Mouse (Mus musculus): ENCODE results near the gene Dner. TPM values are rescaled to one million over a fixed set of nuclear protein-coding genes. Genes with fewer than 3 reads are reported as not detected.

Dner gene
- polyA plus RNA-seq, 1 experiment: 0.20 TPM

- 0 out of 2 replicates have a peak, but pooled peaks cover 2% of the 10 kb centered on the region for H3K4me1 ChIP-seq (ENCODE audit: control insufficient read depth, insufficient read depth, low read length)
- H3K4me3 ChIP-seq (ENCODE audit: insufficient read depth, low read length): peak overlapping the region; percentile 40
- H3K27ac ChIP-seq (ENCODE audit: insufficient read depth, low read depth, low read length): no peak overlapping the region
Measured at GRCm38 (mm10) chr1:84709810-84710785, 14.1 kb upstream of the Dner start.

GRCm38 (mm10) chr1:84709406-84709805 is 13.4 kb upstream of the Dner start:
- no peak overlapping the region for H3K27ac ChIP-seq (ENCODE audit: insufficient read depth, low read depth, low read length)
- TF ChIP-seq POLR2A (IDR thresholded peaks at IDR 0.05; ENCODE audit: borderline replicate concordance, low read depth, low read length) (no peak), CTCF (IDR thresholded peaks at IDR 0.05; ENCODE audit: low read depth, low read length) (no peak)
- H3K4me1 ChIP-seq (ENCODE audit: control insufficient read depth, insufficient read depth, low read length): 0 out of 2 replicates have a peak, but pooled peaks cover 2% of the 10 kb centered on the region
- H3K4me3 ChIP-seq (ENCODE audit: insufficient read depth, low read length): peak overlapping the region; percentile 40

More at GRCm38 (mm10) chr1:84709810-84710785, 14.1 kb upstream of the Dner start:
- TF ChIP-seq CTCF (IDR thresholded peaks at IDR 0.05; ENCODE audit: low read depth, low read length) (no peak), POLR2A (IDR thresholded peaks at IDR 0.05; ENCODE audit: borderline replicate concordance, low read depth, low read length) (no peak)

- Histone ChIP-seq H3K4me3 (ENCODE audit: insufficient read depth, low read length) (no peak overlapping the region), H3K27ac (ENCODE audit: insufficient read depth, low read depth, low read length) (no peak overlapping the region), H3K4me1 (ENCODE audit: control insufficient read depth, insufficient read depth, low read length) (peaks cover under 1% of the 10 kb centered on the region; the same call in 1 of the 2 replicates)
- TF ChIP-seq POLR2A (IDR thresholded peaks at IDR 0.05; ENCODE audit: borderline replicate concordance, low read depth, low read length): no peak
- no peak for TF ChIP-seq CTCF (IDR thresholded peaks at IDR 0.05; ENCODE audit: low read depth, low read length)
Measured at GRCm38 (mm10) chr1:84700254-84700653, 4.2 kb upstream of the Dner start.

- TF ChIP-seq POLR2A (IDR thresholded peaks at IDR 0.05; ENCODE audit: borderline replicate concordance, low read depth, low read length) (no peak), CTCF (IDR thresholded peaks at IDR 0.05; ENCODE audit: low read depth, low read length) (peak; percentile 46; the same call in 1 of the 2 replicates)
- no peak overlapping the region for H3K27ac ChIP-seq (ENCODE audit: insufficient read depth, low read depth, low read length)
- no peak overlapping the region for H3K4me3 ChIP-seq (ENCODE audit: insufficient read depth, low read length)
- peaks cover 3% of the 10 kb centered on the region; the same call in 1 of the 2 replicates for H3K4me1 ChIP-seq (ENCODE audit: control insufficient read depth, insufficient read depth, low read length)
Measured at GRCm38 (mm10) chr1:84697136-84697535, 1.1 kb upstream of the Dner start.

- Histone ChIP-seq H3K4me1 (ENCODE audit: control insufficient read depth, insufficient read depth, low read length) (peaks cover 3% of the 10 kb centered on the region; the same call in 1 of the 2 replicates), H3K27ac (ENCODE audit: insufficient read depth, low read depth, low read length) (no peak overlapping the region), H3K4me3 (ENCODE audit: insufficient read depth, low read length) (peak overlapping the region; percentile 53)
- TF ChIP-seq POLR2A (IDR thresholded peaks at IDR 0.05; ENCODE audit: borderline replicate concordance, low read depth, low read length) (no peak), CTCF (IDR thresholded peaks at IDR 0.05; ENCODE audit: low read depth, low read length) (no peak)
Measured at GRCm38 (mm10) chr1:84694688-84695474, 1.1 kb downstream of the Dner start.

GRCm38 (mm10) chr1:84677910-84678309 is 18.1 kb downstream of the Dner start:
- Histone ChIP-seq H3K4me3 (ENCODE audit: insufficient read depth, low read length) (no peak overlapping the region), H3K27ac (ENCODE audit: insufficient read depth, low read depth, low read length) (no peak overlapping the region), H3K4me1 (ENCODE audit: control insufficient read depth, insufficient read depth, low read length) (no peaks in the 10 kb centered on the region)
- TF ChIP-seq CTCF (IDR thresholded peaks at IDR 0.05; ENCODE audit: low read depth, low read length): no peak
- no peak for TF ChIP-seq POLR2A (IDR thresholded peaks at IDR 0.05; ENCODE audit: borderline replicate concordance, low read depth, low read length)

GRCm38 (mm10) chr1:84668100-84668846 is 27.7 kb downstream of the Dner start:
- no peak for TF ChIP-seq CTCF (IDR thresholded peaks at IDR 0.05; ENCODE audit: low read depth, low read length)
- no peak for TF ChIP-seq POLR2A (IDR thresholded peaks at IDR 0.05; ENCODE audit: borderline replicate concordance, low read depth, low read length)
- Histone ChIP-seq H3K4me1 (ENCODE audit: control insufficient read depth, insufficient read depth, low read length) (no peaks in the 10 kb centered on the region), H3K4me3 (ENCODE audit: insufficient read depth, low read length) (no peak overlapping the region), H3K27ac (ENCODE audit: insufficient read depth, low read depth, low read length) (no peak overlapping the region)

- no peak overlapping the region for H3K27ac ChIP-seq (ENCODE audit: insufficient read depth, low read depth, low read length)
- H3K4me1 ChIP-seq (ENCODE audit: control insufficient read depth, insufficient read depth, low read length): no peaks in the 10 kb centered on the region
- no peak overlapping the region for H3K4me3 ChIP-seq (ENCODE audit: insufficient read depth, low read length)
- TF ChIP-seq CTCF (IDR thresholded peaks at IDR 0.05; ENCODE audit: low read depth, low read length) (no peak), POLR2A (IDR thresholded peaks at IDR 0.05; ENCODE audit: borderline replicate concordance, low read depth, low read length) (no peak)
Measured at GRCm38 (mm10) chr1:84667660-84668059, 28.4 kb downstream of the Dner start.

All from bone marrow macrophage, adult 2 months (primary cell).